In the genomic region with DNA sequence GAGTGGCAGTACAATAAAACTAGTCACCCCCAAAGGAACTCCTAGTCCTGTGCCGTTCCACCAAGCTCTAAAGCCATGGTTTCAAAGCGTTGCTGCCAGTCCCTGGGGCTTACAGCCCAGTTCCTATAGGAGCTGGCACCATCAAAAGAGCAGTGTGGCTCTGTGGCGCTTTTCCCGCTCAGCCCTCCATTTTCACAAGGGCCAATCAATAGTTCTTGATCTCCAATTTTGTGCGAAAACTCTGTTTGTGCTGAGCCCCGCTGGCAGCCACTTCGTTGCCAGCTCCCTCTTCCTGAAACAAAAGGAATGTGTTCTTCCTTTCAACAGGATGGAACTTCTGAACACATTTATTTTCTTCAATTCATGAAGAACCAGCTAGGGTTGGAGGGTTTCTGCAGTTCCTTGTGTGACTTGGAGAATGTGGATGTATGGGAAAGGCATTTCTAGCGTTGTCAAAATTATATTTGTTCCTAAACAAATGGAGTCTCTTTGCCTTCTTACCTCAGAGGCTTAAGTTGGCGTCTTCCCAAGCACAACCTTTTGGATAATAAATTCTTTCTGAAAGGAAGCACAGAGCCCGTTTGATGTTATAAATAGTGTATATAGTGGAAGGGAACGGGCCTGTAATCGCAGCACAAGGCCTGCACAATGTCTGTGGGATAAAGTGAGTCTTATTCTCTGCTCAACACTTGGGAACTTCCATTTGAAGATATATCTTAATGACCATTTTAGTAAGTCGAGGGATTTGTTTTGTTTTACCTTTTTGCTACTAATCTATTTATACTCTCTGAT, we compare ENCODE assay signal across 15 mouse cellular contexts.
DNase-seq lines count a peak whose midpoint lies in the region; ATAC-seq and TF ChIP-seq lines count a peak whose summit lies in the region.
"Had no signal": no experiment of that assay in that cellular context is flagged by ENCODE, and none has a peak within 500 bp of the region (broad histone marks: within the 10 kb centered on the region; RNA-seq: fewer than 3 reads in every experiment).

No protein-coding gene starts in this region.

- H3K4me3 ChIP-seq in heart, embryonic 12.5 days, result no peak overlapping the region
- no peak overlapping the region for H3K4me3 ChIP-seq in left cerebral cortex, adult 2 months
- H3K4me3 ChIP-seq in hindbrain, embryonic 14.5 days (replicated peaks; ENCODE audit: low read length), result no peak overlapping the region
- H3K4me3 ChIP-seq: embryonic facial prominence, embryonic 15.5 days; lung, embryonic 15.5 days; megakaryocyte, embryonic 14.5 days; stomach, embryonic 15.5 days had no signal

- no peaks in the 10 kb centered on the region for H3K36me3 ChIP-seq in heart, embryonic 12.5 days
- no peaks in the 10 kb centered on the region for H3K36me3 ChIP-seq in hindbrain, embryonic 14.5 days (replicated peaks; ENCODE audit: control insufficient read depth, insufficient read depth)
- H3K36me3 ChIP-seq: embryonic facial prominence, embryonic 15.5 days; forebrain, embryonic 15.5 days; G1E; lung, embryonic 15.5 days; stomach, embryonic 15.5 days had no signal

- H3K4me1 ChIP-seq in heart, embryonic 12.5 days (replicated peaks), result peaks cover 20% of the 10 kb centered on the region
- H3K4me1 ChIP-seq in hindbrain, embryonic 14.5 days (replicated peaks; ENCODE audit: control insufficient read depth, insufficient read depth, low read length), result peaks cover 35% of the 10 kb centered on the region
- H3K4me1 ChIP-seq: megakaryocyte, embryonic 14.5 days had no signal

- ATAC-seq in heart, embryonic 12.5 days (ENCODE audit: insufficient number of reproducible peaks, low FRiP score), result no peak
- ATAC-seq in hindbrain, embryonic 14.5 days (ENCODE audit: low FRiP score), result no peak

- H3K9me3 ChIP-seq in heart, embryonic 12.5 days (replicated peaks), result no peaks in the 10 kb centered on the region
- H3K9me3 ChIP-seq in hindbrain, embryonic 14.5 days (ENCODE audit: control insufficient read depth, low read length), result no peaks in the 10 kb centered on the region
- H3K9me3 ChIP-seq: embryonic facial prominence, embryonic 15.5 days; forebrain, embryonic 15.5 days; lung, embryonic 15.5 days; stomach, embryonic 15.5 days had no signal

- 51% methylated on average over 13 of the region's 13 CpGs for WGBS in heart, embryonic 12.5 days
- WGBS in hindbrain, embryonic 14.5 days, result 67% methylated on average over 13 of the region's 13 CpGs

- peak overlapping the region; percentile 72; the same call in 1 of the 2 replicates for H3K27ac ChIP-seq in heart, embryonic 12.5 days (ENCODE audit: poor library complexity, severe bottlenecking)
- peak overlapping the region; percentile 36 for H3K27ac ChIP-seq in left cerebral cortex, adult 2 months
- 0 out of 2 replicates have a peak overlapping the region, but pooled peaks have one; percentile 39 for H3K27ac ChIP-seq in hindbrain, embryonic 14.5 days
- H3K27ac ChIP-seq: embryonic facial prominence, embryonic 15.5 days; lung, embryonic 15.5 days had no signal

- no peak for DNase-seq in heart, postnatal 10 days
- no peak for DNase-seq in left cerebral cortex, adult 2 months (ENCODE audit: extremely low spot score in 1 of 2, low spot score in 2 of 2)
- no peak for DNase-seq in left cerebral cortex, postnatal 36 days (ENCODE audit: low spot score in 2 of 2)
- peak; percentile 19 for DNase-seq in Muller cell, postnatal 12 days (ENCODE audit: inconsistent ontology term)
- no peak for DNase-seq in hindbrain, embryonic 14.5 days (ENCODE audit: low spot score)
- no peak for DNase-seq in gastrocnemius, adult 18-20 months (ENCODE audit: low spot score)
- DNase-seq in urinary bladder, postnatal 36 days (ENCODE audit: low spot score in 2 of 2), result no peak
- DNase-seq: thymus, postnatal 25 days had no signal

- 0 out of 2 replicates have a peak overlapping the region, but pooled peaks have one; percentile 51 for H3K4me2 ChIP-seq in heart, embryonic 12.5 days
- H3K4me2 ChIP-seq in hindbrain, embryonic 14.5 days (replicated peaks), result no peak overlapping the region
- H3K4me2 ChIP-seq: embryonic facial prominence, embryonic 15.5 days; stomach, embryonic 15.5 days had no signal

- intact Hi-C loops in heart, postnatal 10 days (cut with DNase I), result no loop called here
- intact Hi-C loops in left cerebral cortex, adult 2 months (cut with DNase I), result loop anchor here (5.0 kb wide), 1 partner anchor 230 kb away; no protein-coding TSS in a partner anchor
- intact Hi-C loops in left cerebral cortex, postnatal 36 days (cut with DNase I), result no loop called here

- no peak overlapping the region for H3K9ac ChIP-seq in heart, embryonic 12.5 days
- H3K9ac ChIP-seq in hindbrain, embryonic 14.5 days, result no peak overlapping the region
- H3K9ac ChIP-seq: embryonic facial prominence, embryonic 15.5 days; lung, embryonic 15.5 days; stomach, embryonic 15.5 days had no signal

- no peaks in the 10 kb centered on the region for H3K27me3 ChIP-seq in heart, embryonic 12.5 days (replicated peaks)
- H3K27me3 ChIP-seq in hindbrain, embryonic 14.5 days (ENCODE audit: control insufficient read depth, insufficient read depth, low read length), result no peaks in the 10 kb centered on the region
- H3K27me3 ChIP-seq: embryonic facial prominence, embryonic 15.5 days; forebrain, embryonic 15.5 days; megakaryocyte, embryonic 14.5 days; stomach, embryonic 15.5 days had no signal

- TF ChIP-seq CTCF in left cerebral cortex, adult 2 months (IDR thresholded peaks at IDR 0.05), result no peak
